Mouse (Mus musculus): ENCODE data around the gene Hdac1. TPM values are rescaled to one million over a fixed set of nuclear protein-coding genes. Genes with fewer than 3 reads are reported as not detected.

The Hdac1 gene
- polyA plus RNA-seq, 1 experiment from 2014 or later = 86.1 TPM

DNA sequence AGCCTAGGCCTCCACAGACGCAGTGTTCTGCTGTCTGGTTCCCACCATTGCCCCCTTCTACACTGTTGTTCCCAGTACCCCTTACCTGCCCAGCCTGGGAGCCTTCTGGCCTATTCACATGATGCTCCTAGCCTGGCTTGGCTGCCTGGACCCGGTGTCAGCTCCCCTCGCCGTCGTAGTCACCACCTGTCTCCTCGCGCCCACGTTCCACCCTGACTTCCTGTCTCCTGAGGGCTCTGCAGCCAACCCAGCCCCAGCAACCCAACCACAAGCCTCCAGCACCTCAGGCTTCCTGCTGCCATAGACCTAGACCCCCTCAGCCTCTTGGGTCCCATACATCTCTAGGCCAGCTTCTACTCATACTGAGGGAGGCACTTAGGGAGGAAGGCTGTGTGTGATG, 30.9 kb upstream of the Hdac1 start, which contains the start of gene Lck:
Gene Lck, minus strand, starts transcription at position 212 of the 400 bp plus-strand sequence.
- H3K27ac ChIP-seq = no peak within 1 kb of the TSS
- H3K27me3 ChIP-seq (replicated peaks) = no peaks in the 10 kb centered on the region
- no peak within 1 kb of the TSS for H3K4me3 ChIP-seq
- H3K4me2 ChIP-seq = no peak within 1 kb of the TSS
- H3K9me3 ChIP-seq = no peaks in the 10 kb centered on the region
- H3K4me1 ChIP-seq = peaks cover 6% of the 10 kb centered on the region; the same call in 1 of the 2 replicates
- ATAC-seq (replicated peaks) = no peak
- 94% methylated on average over 8 of the region's 8 CpGs for WGBS
- H3K9ac ChIP-seq = no peak within 1 kb of the TSS
- H3K36me3 ChIP-seq (replicated peaks) = no peaks in the 10 kb centered on the region

- Histone ChIP-seq H3K9ac (no peak overlapping the region), H3K4me1 (peaks cover 6% of the 10 kb centered on the region; the same call in 1 of the 2 replicates), H3K4me3 (no peak overlapping the region), H3K9me3 (no peaks in the 10 kb centered on the region), H3K36me3 (replicated peaks) (no peaks in the 10 kb centered on the region), H3K27me3 (replicated peaks) (no peaks in the 10 kb centered on the region), H3K4me2 (no peak overlapping the region), H3K27ac (no peak overlapping the region)
- ATAC-seq (replicated peaks) = no peak
- 91% methylated on average over 4 of the region's 4 CpGs for WGBS
These were observed 30.5 kb upstream of the Hdac1 start for GRCm38 (mm10) chr4:129573093-129573370.

GRCm38 (mm10) chr4:129572236-129573092, 30.0 kb upstream of the Hdac1 start:
- Histone ChIP-seq H3K27ac (no peak overlapping the region), H3K9me3 (no peaks in the 10 kb centered on the region), H3K4me2 (no peak overlapping the region), H3K9ac (no peak overlapping the region), H3K36me3 (replicated peaks) (no peaks in the 10 kb centered on the region), H3K4me3 (no peak overlapping the region), H3K27me3 (replicated peaks) (no peaks in the 10 kb centered on the region), H3K4me1 (peaks cover 6% of the 10 kb centered on the region; the same call in 1 of the 2 replicates)
- 82% methylated on average over 13 of the region's 13 CpGs for WGBS
- ATAC-seq (replicated peaks) = no peak

DNA sequence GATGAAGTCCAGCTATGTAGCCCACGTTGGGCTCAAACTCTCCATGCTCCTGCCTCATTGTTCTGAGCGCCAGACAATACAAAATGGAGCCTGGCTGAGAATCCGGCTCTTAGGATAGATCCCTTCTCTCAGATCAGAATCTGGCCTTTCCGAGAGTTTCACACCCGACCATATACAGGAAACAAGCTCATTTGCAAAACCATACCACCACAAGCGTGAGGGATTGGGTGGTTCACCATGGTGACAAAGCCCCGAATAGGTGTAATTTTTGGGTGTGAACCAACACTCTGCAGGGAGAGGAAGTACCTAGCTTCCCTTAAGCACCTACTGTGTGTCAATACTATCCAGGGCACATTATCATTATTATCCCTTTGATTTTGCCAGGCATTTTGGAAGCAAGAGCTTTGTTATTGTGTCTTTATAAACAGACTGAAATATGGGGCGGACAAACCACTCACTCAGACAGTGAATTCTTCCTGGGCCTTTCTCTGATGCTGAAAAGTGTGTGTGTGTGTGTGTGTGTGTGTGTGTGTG, 29.1 kb upstream of the Hdac1 start:
- no peak for ATAC-seq (replicated peaks)
- H3K27me3 ChIP-seq (replicated peaks) = no peaks in the 10 kb centered on the region
- no peak overlapping the region for H3K9ac ChIP-seq
- no peak overlapping the region for H3K4me3 ChIP-seq
- no peaks in the 10 kb centered on the region for H3K4me1 ChIP-seq
- 74% methylated on average over 8 of the region's 8 CpGs for WGBS
- no peaks in the 10 kb centered on the region for H3K36me3 ChIP-seq (replicated peaks)
- no peak overlapping the region for H3K27ac ChIP-seq
- H3K9me3 ChIP-seq = no peaks in the 10 kb centered on the region
- no peak overlapping the region for H3K4me2 ChIP-seq

GRCm38 (mm10) chr4:129570028-129570427, 27.5 kb upstream of the Hdac1 start:
- Histone ChIP-seq H3K4me1 (no peaks in the 10 kb centered on the region), H3K36me3 (replicated peaks) (no peaks in the 10 kb centered on the region), H3K9ac (no peak overlapping the region), H3K27ac (no peak overlapping the region), H3K27me3 (replicated peaks) (no peaks in the 10 kb centered on the region), H3K4me2 (no peak overlapping the region), H3K4me3 (no peak overlapping the region), H3K9me3 (no peaks in the 10 kb centered on the region)
- WGBS = 93% methylated on average over 6 of the region's 6 CpGs
- no peak for ATAC-seq (replicated peaks)

DNA sequence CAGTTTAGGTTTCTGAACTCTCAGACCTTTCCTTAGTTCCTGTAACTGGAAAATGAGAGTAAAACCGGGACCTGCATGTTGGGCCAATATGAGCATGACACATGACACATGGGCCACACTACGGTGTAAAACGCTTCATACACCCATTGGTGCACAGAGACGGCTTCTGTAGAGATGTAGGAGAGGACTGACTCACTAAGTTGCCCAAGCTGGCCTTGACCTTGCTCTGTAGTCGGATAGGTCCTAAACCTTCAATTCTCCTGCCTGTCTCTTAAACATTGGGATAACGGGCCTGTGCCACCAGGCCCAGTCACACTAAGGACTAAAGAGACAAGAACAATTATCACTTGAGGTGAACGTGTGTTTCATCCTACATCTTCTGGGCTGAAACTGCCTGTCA, 25.9 kb upstream of the Hdac1 start:
- H3K27me3 ChIP-seq (replicated peaks) = no peaks in the 10 kb centered on the region
- H3K4me3 ChIP-seq = no peak overlapping the region
- no peaks in the 10 kb centered on the region for H3K9me3 ChIP-seq
- no peak for ATAC-seq (replicated peaks)
- no peaks in the 10 kb centered on the region for H3K4me1 ChIP-seq
- H3K4me2 ChIP-seq = no peak overlapping the region
- WGBS = 93% methylated on average over 7 of the region's 7 CpGs
- no peaks in the 10 kb centered on the region for H3K36me3 ChIP-seq (replicated peaks)
- no peak overlapping the region for H3K9ac ChIP-seq
- no peak overlapping the region for H3K27ac ChIP-seq

DNA sequence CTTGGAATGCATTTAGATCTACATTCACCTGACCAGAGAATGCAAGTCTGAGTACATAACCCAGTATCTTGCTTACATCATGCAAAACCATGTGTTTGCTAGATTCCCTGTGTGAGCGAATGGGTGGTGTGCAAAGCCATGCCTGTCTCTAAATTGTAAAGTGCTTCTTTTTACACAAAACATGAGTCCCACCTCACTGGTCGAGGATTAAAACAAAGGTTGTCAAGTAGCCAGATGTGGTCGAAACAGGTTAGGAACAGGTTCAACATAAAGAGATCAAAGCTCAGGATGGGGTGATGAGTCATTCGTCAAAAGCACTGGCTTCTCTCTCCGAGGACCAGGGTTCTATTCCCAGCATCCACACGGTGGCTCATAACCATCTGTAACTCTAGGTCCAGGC, 22.6 kb upstream of the Hdac1 start:
- WGBS = 83% methylated on average over 6 of the region's 6 CpGs
- H3K27ac ChIP-seq = no peak overlapping the region
- H3K4me2 ChIP-seq = no peak overlapping the region
- H3K4me3 ChIP-seq = no peak overlapping the region
- no peaks in the 10 kb centered on the region for H3K27me3 ChIP-seq (replicated peaks)
- H3K4me1 ChIP-seq = no peaks in the 10 kb centered on the region
- no peaks in the 10 kb centered on the region for H3K9me3 ChIP-seq
- no peak for ATAC-seq (replicated peaks)
- H3K36me3 ChIP-seq (replicated peaks) = no peaks in the 10 kb centered on the region
- no peak overlapping the region for H3K9ac ChIP-seq

GRCm38 (mm10) chr4:129563718-129564117, 21.2 kb upstream of the Hdac1 start:
- H3K4me1 ChIP-seq = no peaks in the 10 kb centered on the region
- WGBS = 77% methylated on average over 8 of the region's 8 CpGs
- no peaks in the 10 kb centered on the region for H3K9me3 ChIP-seq
- H3K4me2 ChIP-seq = no peak overlapping the region
- no peak for ATAC-seq (replicated peaks)
- no peak overlapping the region for H3K4me3 ChIP-seq
- H3K9ac ChIP-seq = no peak overlapping the region
- H3K36me3 ChIP-seq (replicated peaks) = no peaks in the 10 kb centered on the region
- H3K27ac ChIP-seq = no peak overlapping the region
- H3K27me3 ChIP-seq (replicated peaks) = no peaks in the 10 kb centered on the region

DNA sequence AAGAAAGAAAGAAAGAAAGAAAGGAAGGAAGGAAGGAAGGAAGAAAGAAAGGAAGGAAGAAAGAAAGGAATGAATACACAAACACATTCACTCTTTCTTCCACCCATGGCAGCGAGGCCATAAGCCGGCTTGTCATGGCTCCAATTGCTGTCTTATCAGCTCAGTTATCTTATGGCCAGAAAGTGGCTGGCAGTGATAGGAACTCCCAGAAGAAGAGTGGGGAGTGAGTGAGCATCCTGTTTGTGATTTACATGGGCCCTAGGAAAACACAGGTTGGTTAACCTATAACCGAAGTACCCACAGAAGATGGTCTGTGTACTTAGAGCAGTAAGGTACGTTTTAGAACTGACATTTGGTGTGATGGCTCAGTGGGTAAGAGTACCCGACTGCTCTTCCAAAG, 18.7 kb upstream of the Hdac1 start:
- WGBS = 88% methylated on average over 5 of the region's 5 CpGs
- Histone ChIP-seq H3K36me3 (replicated peaks) (no peaks in the 10 kb centered on the region), H3K27me3 (replicated peaks) (no peaks in the 10 kb centered on the region), H3K4me3 (no peak overlapping the region), H3K9ac (no peak overlapping the region), H3K27ac (no peak overlapping the region), H3K4me2 (no peak overlapping the region), H3K9me3 (no peaks in the 10 kb centered on the region), H3K4me1 (peaks cover 3% of the 10 kb centered on the region)
- ATAC-seq (replicated peaks) = no peak

DNA sequence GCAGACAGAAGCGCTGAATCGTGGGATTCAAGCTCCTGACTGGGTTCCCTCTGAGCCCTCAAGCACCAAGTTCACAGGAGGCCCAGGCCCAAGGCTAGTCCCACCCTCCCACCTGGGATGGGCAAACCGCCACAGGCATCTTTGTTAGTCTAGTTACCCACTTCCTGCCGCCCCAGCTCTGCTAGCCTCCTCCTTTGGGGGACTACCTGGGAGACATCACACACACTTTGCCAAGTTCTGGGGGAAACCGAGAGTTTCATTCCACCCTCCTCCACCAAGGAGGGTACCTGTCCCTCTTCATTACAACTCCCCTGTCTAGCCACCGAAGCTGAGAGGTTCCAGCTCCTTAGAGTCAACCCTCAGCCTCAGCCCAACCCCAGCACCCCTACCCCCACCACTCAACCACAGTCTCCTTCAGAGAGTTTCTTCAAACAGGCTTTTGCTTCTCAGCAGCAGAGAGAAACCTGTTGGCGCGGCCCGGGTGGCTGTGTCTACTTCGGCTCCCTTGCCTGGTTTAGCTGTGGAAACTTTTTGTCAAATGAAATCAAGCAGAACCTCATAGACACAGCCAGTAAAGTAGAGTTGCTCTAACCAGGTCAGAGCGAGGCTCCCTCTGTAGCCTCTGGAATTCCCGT, 15.9 kb upstream of the Hdac1 start:
- ATAC-seq (replicated peaks) = no peak
- WGBS = 86% methylated on average over 12 of the region's 12 CpGs
- no peak overlapping the region for H3K4me2 ChIP-seq
- peaks cover 11% of the 10 kb centered on the region for H3K4me1 ChIP-seq
- H3K9ac ChIP-seq = no peak overlapping the region
- no peaks in the 10 kb centered on the region for H3K9me3 ChIP-seq
- no peaks in the 10 kb centered on the region for H3K36me3 ChIP-seq (replicated peaks)
- no peaks in the 10 kb centered on the region for H3K27me3 ChIP-seq (replicated peaks)
- H3K4me3 ChIP-seq = no peak overlapping the region
- no peak overlapping the region for H3K27ac ChIP-seq

GRCm38 (mm10) chr4:129557256-129557808, 14.8 kb upstream of the Hdac1 start:
- 79% methylated on average over 9 of the region's 9 CpGs for WGBS
- Histone ChIP-seq H3K27ac (no peak overlapping the region), H3K36me3 (replicated peaks) (no peaks in the 10 kb centered on the region), H3K9me3 (no peaks in the 10 kb centered on the region), H3K4me3 (no peak overlapping the region), H3K4me1 (peaks cover 11% of the 10 kb centered on the region), H3K4me2 (peak overlapping the region; percentile 67), H3K9ac (no peak overlapping the region), H3K27me3 (replicated peaks) (no peaks in the 10 kb centered on the region)
- peak; percentile 20; the same call in 1 of the 2 replicates for ATAC-seq (replicated peaks)

DNA sequence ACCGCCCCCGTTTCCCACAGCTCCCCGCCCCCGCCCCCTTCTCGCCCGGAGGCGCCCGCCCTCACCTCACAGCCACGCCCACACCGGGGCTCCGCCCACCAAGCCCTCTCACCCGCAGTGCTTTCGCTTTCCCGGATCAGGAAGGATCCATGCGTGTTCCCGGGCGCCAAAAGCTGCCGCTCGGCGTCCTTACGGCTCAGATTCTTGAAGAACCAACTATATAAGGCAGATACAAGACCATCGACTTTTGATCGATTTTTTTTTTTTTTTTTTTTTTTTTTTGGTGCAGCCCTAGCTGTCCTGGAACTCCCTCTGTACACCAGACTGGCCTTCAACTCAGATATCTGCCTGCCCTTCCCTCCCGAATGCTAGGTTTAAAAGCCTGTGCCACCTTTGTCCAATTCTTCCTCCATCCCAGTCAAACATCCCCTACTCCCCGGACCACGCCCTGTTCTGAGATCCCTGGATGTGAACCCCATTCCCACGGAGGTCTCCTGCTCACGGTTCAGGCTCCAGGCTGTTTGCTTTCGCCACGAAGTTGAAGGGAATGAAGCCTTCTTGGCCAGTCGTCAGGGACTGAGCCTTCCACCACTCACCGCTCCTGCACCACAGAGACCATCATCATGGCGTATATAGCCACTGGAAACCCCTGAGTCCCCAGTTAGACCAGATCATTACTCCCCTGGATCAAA, 14.2 kb upstream of the Hdac1 start:
- Histone ChIP-seq H3K9ac (peak overlapping the region; percentile 37; the same call in 1 of the 2 replicates), H3K4me2 (peak overlapping the region; percentile 67), H3K27me3 (replicated peaks) (no peaks in the 10 kb centered on the region), H3K9me3 (no peaks in the 10 kb centered on the region), H3K36me3 (replicated peaks) (no peaks in the 10 kb centered on the region), H3K4me3 (peak overlapping the region; percentile 48), H3K27ac (peak overlapping the region; percentile 73), H3K4me1 (peaks cover 11% of the 10 kb centered on the region)
- ATAC-seq (replicated peaks) = peak; percentile 79
- 8% methylated on average over 32 of the region's 33 CpGs for WGBS
